Mouse (Mus musculus) hindbrain, postnatal 0 days (tissue): ENCODE measurements around the gene Trmt1. TPM values are rescaled to one million over a fixed set of nuclear protein-coding genes. Genes with fewer than 3 reads are reported as not detected.

ENCODE experiments used
- ATAC-seq: fragments of 200-750 bp; cut with Nextera tagmentation; 2 replicates; pipeline ENCODE4 v1.8.0; 2017; ENCODE audit warnings: mild to moderate bottlenecking, moderate TSS enrichment, moderate library complexity
- DNase-seq: peaks from one replicate; pipeline ENCODE4 v3.0.0-alpha.2; 2015; ENCODE audit warnings: low spot score
- H3K27ac ChIP-seq: fragments of 300-500 bp; sonication (generic); 2 replicates; pipeline ENCODE4 v1.5.1; 2014; ENCODE audit warnings: mild to moderate bottlenecking
- H3K27me3 ChIP-seq: fragments of 300-500 bp; sonication (generic); 2 replicates; pipeline ENCODE4 v1.6.1; 2014; ENCODE audit warnings: low read length, mixed read lengths; ENCODE audit not compliant: insufficient read depth
- H3K36me3 ChIP-seq: fragments of 300-500 bp; sonication (generic); 2 replicates; pipeline ENCODE4 v1.6.1; 2014; ENCODE audit warnings: low read length, mixed read lengths; ENCODE audit not compliant: insufficient read depth
- H3K4me1 ChIP-seq: fragments of 300-500 bp; sonication (generic); 2 replicates; pipeline ENCODE4 v1.6.1; 2014; ENCODE audit warnings: antibody characterized with exemption, low read length, mixed read lengths; ENCODE audit not compliant: insufficient read depth
- H3K4me2 ChIP-seq: fragments of 300-500 bp; sonication (generic); 2 replicates; pipeline ENCODE4 v1.6.1; 2014; ENCODE audit warnings: low read depth, mild to moderate bottlenecking, low read length, moderate library complexity, mixed read lengths
- H3K4me3 ChIP-seq: fragments of 300-500 bp; sonication (generic); 2 replicates; pipeline ENCODE4 v1.5.1; 2014; ENCODE audit warnings: low read length
- H3K9ac ChIP-seq: fragments of 300-500 bp; sonication (generic); replicated peaks from 2 replicates; pipeline ENCODE4 v1.6.1; 2014; ENCODE audit warnings: mild to moderate bottlenecking, low read length, moderate library complexity, mixed read lengths
- H3K9me3 ChIP-seq: fragments of 300-500 bp; sonication (generic); 2 replicates; pipeline ENCODE4 v1.6.1; 2016; ENCODE audit warnings: low read length, mixed read lengths
- CTCF ChIP-seq: IDR thresholded peaks from 2 replicates; pipeline ENCODE4 v1.5.1; 2016; ENCODE audit warnings: antibody characterized with exemption, control low read depth, low read depth
- WGBS: fragments of 180-500 bp; shearing (Covaris S2); extraction: QIAGEN DNeasy Blood & Tissue Kit; methylation state at CpG from one replicate; pipeline ENCODE4 v1.1.7; 2014; 5-methylcytosine and 5-hydroxymethylcytosine counted together
- polyA plus RNA-seq: library from polyadenylated mRNA; unstranded; fragments of >200 nt; fragmentation: Nextera tagmentation; extraction: Ambion mirVana; gene quantifications from 2 replicates; pipeline ENCODE4 v1.2.1, GENCODE M21; 2015
- total RNA-seq: library from RNA; depleted of rRNA; stranded (reverse); fragments of >200 nt; gene quantifications from 2 replicates; pipeline ENCODE4 v1.2.3, GENCODE M21; 2014

Trmt1 gene
- total and polyA plus RNA-seq, 2 experiments from 2014 or later, result 71.2 to 93.3 TPM

- DNase-seq, result no peak
- Histone ChIP-seq H3K27ac (no peak overlapping the region), H3K27me3 (no peaks in the 10 kb centered on the region), H3K4me2 (no peak overlapping the region), H3K9me3 (no peaks in the 10 kb centered on the region), H3K4me3 (no peak overlapping the region), H3K4me1 (no peaks in the 10 kb centered on the region), H3K9ac (no peak overlapping the region), H3K36me3 (no peaks in the 10 kb centered on the region)
- ATAC-seq, result no peak
- no peak for TF ChIP-seq CTCF
- WGBS, result 54% methylated on average over 9 of the region's 9 CpGs
Observed at GRCm38 (mm10) chr8:84653092-84653631, 32.9 kb upstream of the Trmt1 start.

GRCm38 (mm10) chr8:84654597-84654996 is 31.5 kb upstream of the Trmt1 start:
- Histone ChIP-seq H3K9ac (no peak overlapping the region), H3K27ac (peak overlapping the region; percentile 76; the same call in 1 of the 2 replicates), H3K27me3 (no peaks in the 10 kb centered on the region), H3K4me3 (no peak overlapping the region), H3K4me1 (no peaks in the 10 kb centered on the region), H3K4me2 (no peak overlapping the region), H3K9me3 (no peaks in the 10 kb centered on the region), H3K36me3 (no peaks in the 10 kb centered on the region)
- DNase-seq, result no peak
- peak; percentile 46 for TF ChIP-seq CTCF
- WGBS, result 33% methylated on average over 4 of the region's 4 CpGs
- no peak for ATAC-seq

GRCm38 (mm10) chr8:84655336-84656190 is 30.5 kb upstream of the Trmt1 start:
- H3K4me1 ChIP-seq, result 0 out of 2 replicates have a peak, but pooled peaks cover under 1% of the 10 kb centered on the region
- H3K9ac ChIP-seq, result peak overlapping the region; percentile 33
- no peaks in the 10 kb centered on the region for H3K36me3 ChIP-seq
- no peaks in the 10 kb centered on the region for H3K9me3 ChIP-seq
- no peak for TF ChIP-seq CTCF
- no peaks in the 10 kb centered on the region for H3K27me3 ChIP-seq
- H3K4me2 ChIP-seq, result peak overlapping the region; percentile 53
- WGBS, result 8% methylated on average over 15 of the region's 15 CpGs
- peak overlapping the region; percentile 76 for H3K27ac ChIP-seq
- ATAC-seq (peak; percentile 85), DNase-seq (peak; percentile 75)
- H3K4me3 ChIP-seq, result peak overlapping the region; percentile 24

GRCm38 (mm10) chr8:84656191-84656525 is 29.9 kb upstream of the Trmt1 start:
- ATAC-seq (no peak), DNase-seq (no peak)
- 4% methylated on average over 10 of the region's 10 CpGs for WGBS

GRCm38 (mm10) chr8:84656641-84657126 is 29.4 kb upstream of the Trmt1 start:
- no peak for TF ChIP-seq CTCF
- H3K4me2 ChIP-seq, result peak overlapping the region; percentile 53
- no peaks in the 10 kb centered on the region for H3K27me3 ChIP-seq
- H3K4me1 ChIP-seq, result peaks cover 6% of the 10 kb centered on the region; the same call in 1 of the 2 replicates
- DNase-seq (peak; percentile 28), ATAC-seq (peak; percentile 44; the same call in 1 of the 2 replicates)
- peak overlapping the region; percentile 76 for H3K27ac ChIP-seq
- H3K9ac ChIP-seq, result peak overlapping the region; percentile 33; the same call in 1 of the 2 replicates
- no peaks in the 10 kb centered on the region for H3K9me3 ChIP-seq
- WGBS, result 5% methylated on average over 23 of the region's 23 CpGs
- no peaks in the 10 kb centered on the region for H3K36me3 ChIP-seq
- H3K4me3 ChIP-seq, result peak overlapping the region; percentile 24

More at GRCm38 (mm10) chr8:84656191-84656525, 29.9 kb upstream of the Trmt1 start:
- Histone ChIP-seq H3K9me3 (no peaks in the 10 kb centered on the region), H3K9ac (peak overlapping the region; percentile 33), H3K27ac (peak overlapping the region; percentile 76), H3K4me2 (peak overlapping the region; percentile 53), H3K4me3 (peak overlapping the region; percentile 24), H3K4me1 (peaks cover 6% of the 10 kb centered on the region; the same call in 1 of the 2 replicates), H3K36me3 (no peaks in the 10 kb centered on the region), H3K27me3 (no peaks in the 10 kb centered on the region)
- TF ChIP-seq CTCF, result no peak

GRCm38 (mm10) chr8:84657203-84657602 is 28.9 kb upstream of the Trmt1 start:
- Histone ChIP-seq H3K27ac (peak overlapping the region; percentile 76; the same call in 1 of the 2 replicates), H3K4me1 (peaks cover 6% of the 10 kb centered on the region; the same call in 1 of the 2 replicates)

More at GRCm38 (mm10) chr8:84657203-84657602, 28.9 kb upstream of the Trmt1 start:
- no peaks in the 10 kb centered on the region for H3K9me3 ChIP-seq
- H3K27me3 ChIP-seq, result no peaks in the 10 kb centered on the region
- H3K4me3 ChIP-seq, result no peak overlapping the region
- H3K4me2 ChIP-seq, result peak overlapping the region; percentile 53; the same call in 1 of the 2 replicates
- no peak for ATAC-seq
- no peak for TF ChIP-seq CTCF
- DNase-seq, result no peak
- H3K9ac ChIP-seq, result no peak overlapping the region
- no peaks in the 10 kb centered on the region for H3K36me3 ChIP-seq
